Comparison of ENCODE assay signal across 15 mouse cellular contexts in the genomic region with DNA sequence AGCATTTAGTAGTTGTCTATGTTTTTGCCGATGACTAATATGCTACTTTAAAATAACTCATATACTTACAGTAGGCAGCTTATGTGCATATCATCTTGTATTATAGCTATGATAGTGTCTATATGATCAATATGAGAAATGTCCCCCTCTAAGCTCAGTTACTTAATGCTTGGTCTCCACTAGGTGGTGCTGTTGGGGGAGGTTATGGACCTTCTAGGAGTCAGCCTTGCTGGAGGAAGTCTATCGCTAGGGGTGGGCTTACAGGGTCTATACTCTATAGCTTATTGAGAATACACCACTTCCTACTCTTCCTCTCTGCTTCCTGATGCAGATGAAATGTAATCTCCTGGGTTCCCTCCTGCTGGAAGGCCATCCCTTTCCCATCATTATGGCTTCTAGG.
DNase-seq lines count a peak whose midpoint lies in the region; ATAC-seq and TF ChIP-seq lines count a peak whose summit lies in the region.
"Had no signal": no experiment of that assay in that cellular context is flagged by ENCODE, and none has a peak within 500 bp of the region (broad histone marks: within the 10 kb centered on the region; RNA-seq: fewer than 3 reads in every experiment).

No protein-coding gene starts in this region.

- no peak for TF ChIP-seq POLR2A in CH12.LX (IDR thresholded peaks at IDR 0.05; ENCODE audit: low read depth, low read length)

- no peaks in the 10 kb centered on the region for H3K36me3 ChIP-seq in liver, postnatal 0 days (replicated peaks; ENCODE audit: insufficient read depth, low read length)
- no peaks in the 10 kb centered on the region for H3K36me3 ChIP-seq in liver, embryonic 12.5 days
- no peaks in the 10 kb centered on the region for H3K36me3 ChIP-seq in CH12.LX (replicated peaks in 1 of 2; ENCODE audit: control insufficient read depth in 1 of 2, insufficient read depth in 1 of 2, low read length in 1 of 2)
- H3K36me3 ChIP-seq in forebrain, postnatal 0 days (ENCODE audit: insufficient read depth) = no peaks in the 10 kb centered on the region
- H3K36me3 ChIP-seq: embryonic facial prominence, embryonic 15.5 days; midbrain, embryonic 15.5 days had no signal

- 87% methylated on average over 2 of the region's 2 CpGs for WGBS in liver, postnatal 0 days (ENCODE audit: insufficient replicate concordance)
- 76% methylated on average over 2 of the region's 2 CpGs for WGBS in liver, embryonic 12.5 days (ENCODE audit: insufficient replicate concordance)
- 95% methylated on average over 2 of the region's 2 CpGs for WGBS in forebrain, postnatal 0 days

- H3K9ac ChIP-seq in liver, postnatal 0 days (replicated peaks) = no peak overlapping the region
- H3K9ac ChIP-seq in liver, embryonic 12.5 days = no peak overlapping the region
- H3K9ac ChIP-seq in CH12.LX (ENCODE audit: insufficient read depth, low read depth) = no peak overlapping the region
- no peak overlapping the region for H3K9ac ChIP-seq in forebrain, postnatal 0 days
- H3K9ac ChIP-seq: embryonic facial prominence, embryonic 15.5 days; midbrain, embryonic 15.5 days had no signal

- dilution Hi-C loops in CH12.LX (cut with MboI; ENCODE audit: extremely low pct_ligation_motif_present, extremely low pct_unique_long_range_greater_than_20kb, low sequenced_read_pairs) = no loop called here

- H3K4me1 ChIP-seq in liver, postnatal 0 days (ENCODE audit: insufficient read depth) = no peaks in the 10 kb centered on the region
- no peaks in the 10 kb centered on the region for H3K4me1 ChIP-seq in liver, embryonic 12.5 days
- H3K4me1 ChIP-seq in CH12.LX (ENCODE audit: control insufficient read depth in 1 of 2, insufficient read depth in 2 of 2) = no peaks in the 10 kb centered on the region
- no peaks in the 10 kb centered on the region for H3K4me1 ChIP-seq in forebrain, postnatal 0 days (ENCODE audit: insufficient read depth)
- H3K4me1 ChIP-seq: midbrain, embryonic 15.5 days had no signal

- H3K27me3 ChIP-seq in liver, postnatal 0 days (ENCODE audit: insufficient read depth, low read length) = no peaks in the 10 kb centered on the region
- no peaks in the 10 kb centered on the region for H3K27me3 ChIP-seq in liver, embryonic 12.5 days (replicated peaks)
- no peaks in the 10 kb centered on the region for H3K27me3 ChIP-seq in CH12.LX (replicated peaks)
- H3K27me3 ChIP-seq in forebrain, postnatal 0 days (ENCODE audit: insufficient read depth, low read length) = no peaks in the 10 kb centered on the region
- H3K27me3 ChIP-seq: embryonic facial prominence, embryonic 15.5 days; midbrain, embryonic 15.5 days had no signal

- in situ Hi-C loops in CH12.LX (cut with MboI; ENCODE audit: low pct_ligation_motif_present, low pct_unique_long_range_greater_than_20kb, low sequenced_read_pairs) = no loop called here

- TF ChIP-seq EP300 in liver, postnatal 0 days (IDR thresholded peaks at IDR 0.05; ENCODE audit: low read depth) = no peak
- no peak for TF ChIP-seq EP300 in CH12.LX (IDR thresholded peaks at IDR 0.05; ENCODE audit: low read length)

- no peak overlapping the region for H3K27ac ChIP-seq in liver, postnatal 0 days (ENCODE audit: low read depth)
- H3K27ac ChIP-seq in liver, embryonic 12.5 days = no peak overlapping the region
- no peak overlapping the region for H3K27ac ChIP-seq in CH12.LX (ENCODE audit: insufficient read depth, low read depth)
- no peak overlapping the region for H3K27ac ChIP-seq in forebrain, postnatal 0 days (ENCODE audit: low read depth, low read length)
- H3K27ac ChIP-seq: left cerebral cortex, adult 2 months; midbrain, embryonic 15.5 days had no signal

- H3K4me2 ChIP-seq in liver, postnatal 0 days (ENCODE audit: low read depth, low read length) = no peak overlapping the region
- no peak overlapping the region for H3K4me2 ChIP-seq in liver, embryonic 12.5 days
- H3K4me2 ChIP-seq in CH12.LX (ENCODE audit: insufficient read depth, low read depth, poor library complexity, severe bottlenecking) = no peak overlapping the region
- no peak overlapping the region for H3K4me2 ChIP-seq in forebrain, postnatal 0 days (ENCODE audit: low read depth)
- H3K4me2 ChIP-seq: embryonic facial prominence, embryonic 15.5 days; midbrain, embryonic 15.5 days had no signal

- peak; percentile 47 for TF ChIP-seq CTCF in liver, postnatal 0 days (IDR thresholded peaks at IDR 0.05; ENCODE audit: low read depth)
- TF ChIP-seq CTCF in CH12.LX (conservative IDR thresholded peaks at IDR 0.05 in 1 of 2, IDR thresholded peaks at IDR 0.05 in 1 of 2; ENCODE audit: low read depth in 2 of 2, low read length in 2 of 2) = peak in 1 of 2 experiments; percentile 52; a peak in 2 of 4 replicates
- no peak for TF ChIP-seq CTCF in forebrain, postnatal 0 days (IDR thresholded peaks at IDR 0.05; ENCODE audit: low read depth)

- no peak overlapping the region for H3K4me3 ChIP-seq in liver, postnatal 0 days (ENCODE audit: low read depth, low read length)
- no peak overlapping the region for H3K4me3 ChIP-seq in liver, embryonic 12.5 days
- H3K4me3 ChIP-seq in CH12.LX (replicated peaks in 1 of 3; ENCODE audit: low read depth in 2 of 3, low read length in 2 of 3, poor library complexity in 1 of 3) = no peak overlapping the region
- no peak overlapping the region for H3K4me3 ChIP-seq in forebrain, postnatal 0 days (ENCODE audit: low read depth, low read length)
- H3K4me3 ChIP-seq: embryonic facial prominence, embryonic 15.5 days; left cerebral cortex, adult 2 months; midbrain, embryonic 15.5 days had no signal

- no peak for DNase-seq in liver, postnatal 0 days
- DNase-seq in CH12.LX (ENCODE audit: extremely low read depth) = peak; percentile 20
- DNase-seq in R1 (ENCODE audit: low read depth, low spot score) = peak; percentile 82
- no peak for DNase-seq in forebrain, postnatal 0 days
- DNase-seq in frontal cortex, adult 2 months (ENCODE audit: extremely low spot score in 1 of 2, low spot score in 1 of 2) = no peak
- DNase-seq in gastrocnemius, adult 8-10 months (ENCODE audit: low spot score in 2 of 2) = no peak
- DNase-seq: cerebellum, postnatal 36 days; liver; lung, postnatal 10 days had no signal

- no peaks in the 10 kb centered on the region for H3K79me2 ChIP-seq in CH12.LX (replicated peaks; ENCODE audit: control insufficient read depth, extremely low read depth, insufficient read depth, poor library complexity, severe bottlenecking)

- no peak for ATAC-seq in liver, postnatal 0 days
- no peak for ATAC-seq in liver, embryonic 12.5 days
- ATAC-seq in granulocyte monocyte progenitor cell, adult 5-6 weeks (replicated peaks; ENCODE audit: poor library complexity, severe bottlenecking) = peak; percentile 35
- ATAC-seq in forebrain, postnatal 0 days = no peak
- ATAC-seq: forebrain, embryonic 16.5 days; midbrain, embryonic 15.5 days had no signal

- peak; percentile 27 for TF ChIP-seq RAD21 in CH12.LX (IDR thresholded peaks at IDR 0.05; ENCODE audit: low read depth, low read length)

- peaks cover 3% of the 10 kb centered on the region; the same call in 1 of the 2 replicates for H3K9me3 ChIP-seq in liver, postnatal 0 days (ENCODE audit: low read length)
- peaks cover 6% of the 10 kb centered on the region for H3K9me3 ChIP-seq in liver, embryonic 12.5 days (replicated peaks)
- H3K9me3 ChIP-seq in CH12.LX (replicated peaks; ENCODE audit: low read length) = peaks cover 6% of the 10 kb centered on the region
- no peaks in the 10 kb centered on the region for H3K9me3 ChIP-seq in forebrain, postnatal 0 days (ENCODE audit: low read length)
- H3K9me3 ChIP-seq: midbrain, embryonic 15.5 days had no signal

TF ChIP-seq in CH12.LX, 34 proteins besides CTCF, POLR2A, EP300 and RAD21:
- no peak for TF ChIP-seq USF2 (conservative IDR thresholded peaks at IDR 0.05; ENCODE audit: low read depth, low read length)
- peak; percentile 42 for TF ChIP-seq SMC3 (IDR thresholded peaks at IDR 0.05; ENCODE audit: low read depth, low read length)

Comparison
In these comparisons a context has a peak if more than half of its experiments do, and no peak if none do; other contexts are left out.
1. DNase-seq: peak in CH12.LX (single experiment) and R1 (single experiment); none in liver, postnatal 0 days (single experiment), forebrain, postnatal 0 days (single experiment), frontal cortex, adult 2 months (0 of 2) and gastrocnemius, adult 8-10 months (0 of 2).